Mouse (Mus musculus): ENCODE measurements around the gene Tmem208.

GRCm38 (mm10) chr8:105307670-105308069, 18.5 kb upstream of the Tmem208 start:
- TF ChIP-seq POLR2A (IDR thresholded peaks at IDR 0.05; ENCODE audit: low read depth, low read length) (no peak), CTCF (conservative IDR thresholded peaks at IDR 0.05 in 1 of 2, IDR thresholded peaks at IDR 0.05 in 1 of 2; ENCODE audit: low read depth in 2 of 2, low read length in 2 of 2) (no peak), GABPA (IDR thresholded peaks at IDR 0.05; ENCODE audit: insufficient replicate concordance, low read depth, low read length) (no peak)
